Mouse (Mus musculus) G1E (cell line): ENCODE results near the gene Prnd.

ENCODE experiments used
- CTCF ChIP-seq: IDR thresholded peaks from 2 replicates; pipeline ENCODE4 v1.5.1; 2012; ENCODE audit warnings: low read depth, low read length, inconsistent platforms, mixed read lengths
- GATA2 ChIP-seq: IDR thresholded peaks from 2 replicates; pipeline ENCODE4 v1.6.1; 2012; ENCODE audit warnings: low read depth, low read length, inconsistent platforms, borderline replicate concordance
- POLR2AphosphoS5 ChIP-seq: IDR thresholded peaks from 2 replicates; pipeline ENCODE4 v1.6.1; 2012; ENCODE audit warnings: low read depth, low read length, inconsistent platforms; ENCODE audit not compliant: insufficient replicate concordance
- TAL1 ChIP-seq: conservative IDR thresholded peaks from 2 replicates; pipeline ENCODE4 v1.6.1; 2012; ENCODE audit warnings: low read depth, low read length, inconsistent platforms, mixed read lengths

GRCm38 (mm10) chr2:131953711-131954110 lies 3.0 kb downstream of the Prnd start:
- TF ChIP-seq CTCF = no peak
- no peak for TF ChIP-seq POLR2AphosphoS5
- TF ChIP-seq GATA2 = no peak
- TF ChIP-seq TAL1 = no peak
